Mouse (Mus musculus) midbrain, embryonic 16.5 days (tissue): ENCODE measurements around the gene Fgfr2. TPM values are rescaled to one million over a fixed set of nuclear protein-coding genes. Genes with fewer than 3 reads are reported as not detected.
A peak's percentile ranks its signal among the peaks of the same experiment; 100 is the strongest.

Source experiments
- ATAC-seq: fragments of 200-750 bp; cut with Nextera tagmentation; 2 replicates; pipeline ENCODE4 v1.8.0; 2017; ENCODE audit warnings: moderate TSS enrichment
- H3K27ac ChIP-seq: fragments of 300-500 bp; sonication (generic); 2 replicates; pipeline ENCODE4 v1.5.1; 2014; ENCODE audit warnings: mild to moderate bottlenecking, low read length, mixed read lengths
- H3K27me3 ChIP-seq: fragments of 300-500 bp; sonication (generic); 2 replicates; pipeline ENCODE4 v1.6.1; 2014; ENCODE audit warnings: low read depth, low read length, mixed read lengths; ENCODE audit not compliant: control insufficient read depth, insufficient read depth
- H3K36me3 ChIP-seq: fragments of 300-500 bp; sonication (generic); 2 replicates; pipeline ENCODE4 v1.6.1; 2014; ENCODE audit warnings: mild to moderate bottlenecking, low read length, moderate library complexity, mixed read lengths; ENCODE audit not compliant: control insufficient read depth, insufficient read depth
- H3K4me1 ChIP-seq: fragments of 300-500 bp; sonication (generic); 2 replicates; pipeline ENCODE4 v1.6.1; 2014; ENCODE audit warnings: mild to moderate bottlenecking, low read length, mixed read lengths; ENCODE audit not compliant: control insufficient read depth, insufficient read depth
- H3K4me2 ChIP-seq: fragments of 300-500 bp; sonication (generic); 2 replicates; pipeline ENCODE4 v1.6.1; 2014; ENCODE audit warnings: mild to moderate bottlenecking, low read length, mixed read lengths
- H3K4me3 ChIP-seq: fragments of 300-500 bp; sonication (generic); 2 replicates; pipeline ENCODE4 v1.5.1; 2014; ENCODE audit warnings: low read depth, mild to moderate bottlenecking, low read length, moderate library complexity, mixed read lengths
- H3K9ac ChIP-seq: fragments of 300-500 bp; sonication (generic); 2 replicates; pipeline ENCODE4 v1.6.1; 2014; ENCODE audit warnings: low read depth, low read length, mixed read lengths
- H3K9me3 ChIP-seq: fragments of 300-500 bp; sonication (generic); replicated peaks from 2 replicates; pipeline ENCODE4 v1.6.1; 2014; ENCODE audit warnings: mild to moderate bottlenecking, low read length, mixed read lengths; ENCODE audit not compliant: control insufficient read depth, poor library complexity, severe bottlenecking
- WGBS: fragments of 180-500 bp; shearing (Covaris S2); extraction: QIAGEN DNeasy Blood & Tissue Kit; methylation state at CpG from one replicate; pipeline ENCODE4 v1.1.7; 2014; 5-methylcytosine and 5-hydroxymethylcytosine counted together
- polyA plus RNA-seq: library from polyadenylated mRNA; unstranded; fragments of >200 nt; fragmentation: Nextera tagmentation; extraction: Ambion mirVana; gene quantifications from 2 replicates; pipeline ENCODE4 v1.2.1, GENCODE M21; 2015

Fgfr2 gene
- polyA plus RNA-seq, 1 experiment from 2014 or later = 23.8 TPM

- H3K27ac ChIP-seq = no peak overlapping the region
- no peaks in the 10 kb centered on the region for H3K4me1 ChIP-seq
- H3K4me3 ChIP-seq = no peak overlapping the region
- H3K4me2 ChIP-seq = no peak overlapping the region
- no peaks in the 10 kb centered on the region for H3K9me3 ChIP-seq
- ATAC-seq = no peak
- WGBS = 82% methylated on average over 5 of the region's 5 CpGs
- H3K36me3 ChIP-seq = no peaks in the 10 kb centered on the region
- H3K27me3 ChIP-seq = no peaks in the 10 kb centered on the region
- no peak overlapping the region for H3K9ac ChIP-seq
Measured at GRCm38 (mm10) chr7:130780866-130781419, 2342.2 kb downstream of the Fgfr2 start.

GRCm38 (mm10) chr7:130773914-130774630 is 2349.1 kb downstream of the Fgfr2 start, which contains the start of gene Btbd16:
Gene Btbd16, plus strand, starts transcription at chr7:130774069.
- H3K9me3 ChIP-seq = no peaks in the 10 kb centered on the region
- no peak within 1 kb of the TSS for H3K27ac ChIP-seq
- no peaks in the 10 kb centered on the region for H3K27me3 ChIP-seq
- H3K4me2 ChIP-seq = no peak within 1 kb of the TSS
- no peak within 1 kb of the TSS for H3K4me3 ChIP-seq
- H3K36me3 ChIP-seq = no peaks in the 10 kb centered on the region
- H3K9ac ChIP-seq = no peak within 1 kb of the TSS
- 54% methylated on average over 9 of the region's 9 CpGs for WGBS
- no peaks in the 10 kb centered on the region for H3K4me1 ChIP-seq
- no peak for ATAC-seq

- Histone ChIP-seq H3K4me2 (no peak overlapping the region), H3K36me3 (no peaks in the 10 kb centered on the region), H3K9me3 (no peaks in the 10 kb centered on the region), H3K27me3 (no peaks in the 10 kb centered on the region), H3K9ac (no peak overlapping the region), H3K27ac (no peak overlapping the region), H3K4me1 (no peaks in the 10 kb centered on the region), H3K4me3 (no peak overlapping the region)
- ATAC-seq = no peak
- 73% methylated on average over 11 of the region's 11 CpGs for WGBS
Measured at GRCm38 (mm10) chr7:130773171-130773830, 2349.8 kb downstream of the Fgfr2 start.

GRCm38 (mm10) chr7:130770707-130771106 is 2352.4 kb downstream of the Fgfr2 start:
- Histone ChIP-seq H3K9ac (no peak overlapping the region), H3K27me3 (no peaks in the 10 kb centered on the region), H3K27ac (no peak overlapping the region), H3K4me2 (no peak overlapping the region), H3K36me3 (peaks cover 2% of the 10 kb centered on the region; the same call in 1 of the 2 replicates), H3K4me1 (no peaks in the 10 kb centered on the region), H3K9me3 (no peaks in the 10 kb centered on the region), H3K4me3 (no peak overlapping the region)
- ATAC-seq = 0 out of 2 replicates have a peak, but pooled peaks have one; percentile 60
- WGBS = 28% methylated on average over 3 of the region's 3 CpGs

- ATAC-seq = no peak
- H3K4me1 ChIP-seq = no peaks in the 10 kb centered on the region
- no peak overlapping the region for H3K27ac ChIP-seq
- no peak overlapping the region for H3K4me3 ChIP-seq
- H3K4me2 ChIP-seq = no peak overlapping the region
- H3K36me3 ChIP-seq = peaks cover 13% of the 10 kb centered on the region
- no peaks in the 10 kb centered on the region for H3K9me3 ChIP-seq
- no peak overlapping the region for H3K9ac ChIP-seq
- no peaks in the 10 kb centered on the region for H3K27me3 ChIP-seq
- 85% methylated on average over 4 of the region's 4 CpGs for WGBS
Measured at GRCm38 (mm10) chr7:130768151-130768550, 2355.0 kb downstream of the Fgfr2 start.

- Histone ChIP-seq H3K9me3 (no peaks in the 10 kb centered on the region), H3K4me2 (no peak overlapping the region), H3K27ac (no peak overlapping the region), H3K4me1 (peaks cover 2% of the 10 kb centered on the region; the same call in 1 of the 2 replicates), H3K36me3 (peaks cover 13% of the 10 kb centered on the region), H3K4me3 (no peak overlapping the region), H3K9ac (no peak overlapping the region), H3K27me3 (no peaks in the 10 kb centered on the region)
- no peak for ATAC-seq
- 79% methylated on average over 30 of the region's 30 CpGs for WGBS
Measured at GRCm38 (mm10) chr7:130766411-130767170, 2356.6 kb downstream of the Fgfr2 start.

GRCm38 (mm10) chr7:130764160-130764559 is 2359.0 kb downstream of the Fgfr2 start:
- H3K27ac ChIP-seq = no peak overlapping the region
- no peak overlapping the region for H3K9ac ChIP-seq
- H3K36me3 ChIP-seq = peaks cover 23% of the 10 kb centered on the region
- peaks cover 2% of the 10 kb centered on the region; the same call in 1 of the 2 replicates for H3K4me1 ChIP-seq
- ATAC-seq = no peak
- no peaks in the 10 kb centered on the region for H3K27me3 ChIP-seq
- no peaks in the 10 kb centered on the region for H3K9me3 ChIP-seq
- no peak overlapping the region for H3K4me3 ChIP-seq
- 95% methylated on average over 17 of the region's 17 CpGs for WGBS
- no peak overlapping the region for H3K4me2 ChIP-seq

DNA sequence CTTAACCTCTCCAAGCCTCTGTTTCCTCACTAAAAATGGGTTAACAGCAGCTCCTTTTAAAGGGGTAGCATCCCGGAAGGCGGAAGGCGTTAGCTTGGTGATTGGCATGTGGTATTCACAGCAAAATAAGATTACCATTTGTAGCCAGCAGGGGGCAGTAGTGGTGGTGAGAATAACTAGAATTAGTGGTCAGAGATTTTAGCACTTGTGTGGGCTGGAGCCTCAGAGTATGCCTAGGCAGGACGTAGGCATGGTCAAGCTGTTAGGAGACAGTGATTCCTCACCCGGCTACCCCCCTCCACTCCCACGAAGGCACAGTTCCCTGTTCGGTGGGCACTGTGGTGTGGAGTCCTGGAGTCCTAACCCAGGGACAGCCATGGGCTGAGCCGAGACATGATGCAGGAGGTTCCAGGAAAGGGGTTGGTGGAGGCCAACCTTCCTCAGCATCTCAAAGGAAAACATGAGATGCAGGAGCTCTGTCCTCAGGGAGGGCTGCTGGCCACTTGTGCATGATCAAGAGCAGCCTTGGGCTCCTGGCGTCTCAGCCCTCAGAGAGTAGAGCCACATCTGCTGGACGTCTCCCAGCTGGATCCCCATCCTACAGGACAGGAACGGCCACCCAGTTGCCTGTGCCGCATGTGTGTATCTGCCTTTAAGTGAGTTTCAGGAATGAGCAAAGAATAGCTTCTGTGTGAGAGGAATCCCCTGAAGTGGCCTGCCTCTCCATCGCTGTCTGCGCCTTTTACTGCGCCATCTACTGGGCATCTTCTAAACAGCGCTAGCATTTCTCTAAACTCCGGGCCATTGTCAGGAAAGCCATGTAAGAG is 2360.9 kb downstream of the Fgfr2 start:
- H3K9ac ChIP-seq = no peak overlapping the region
- H3K9me3 ChIP-seq = no peaks in the 10 kb centered on the region
- H3K36me3 ChIP-seq = peaks cover 28% of the 10 kb centered on the region
- no peak overlapping the region for H3K4me2 ChIP-seq
- no peak overlapping the region for H3K4me3 ChIP-seq
- H3K4me1 ChIP-seq = peaks cover 2% of the 10 kb centered on the region; the same call in 1 of the 2 replicates
- peak; percentile 63 for ATAC-seq
- WGBS = 31% methylated on average over 17 of the region's 17 CpGs
- peak overlapping the region; percentile 3; the same call in 1 of the 2 replicates for H3K27ac ChIP-seq
- no peaks in the 10 kb centered on the region for H3K27me3 ChIP-seq
